Comparison of ENCODE assay signal across 7 mouse cellular contexts in genomic region chr9:120777016-120777415, GRCm38 (mm10).
DNase-seq lines count a peak whose midpoint lies in the region; ATAC-seq lines count a peak whose summit lies in the region.

No protein-coding gene starts in this region.

- H3K27ac ChIP-seq in heart, embryonic 12.5 days (ENCODE audit: poor library complexity, severe bottlenecking), result peak overlapping the region; percentile 73
- H3K27ac ChIP-seq in liver, embryonic 16.5 days (ENCODE audit: low read length), result peak overlapping the region; percentile 49
- H3K27ac ChIP-seq in forebrain, embryonic 14.5 days (ENCODE audit: low read depth, low read length), result no peak overlapping the region

- no peak overlapping the region for H3K4me3 ChIP-seq in heart, embryonic 12.5 days
- no peak overlapping the region for H3K4me3 ChIP-seq in liver, embryonic 16.5 days (ENCODE audit: low read depth, low read length)
- H3K4me3 ChIP-seq in forebrain, embryonic 14.5 days (ENCODE audit: low read depth, low read length), result no peak overlapping the region

- H3K4me1 ChIP-seq in heart, embryonic 12.5 days (replicated peaks), result peaks cover 30% of the 10 kb centered on the region
- peaks cover 10% of the 10 kb centered on the region for H3K4me1 ChIP-seq in liver, embryonic 16.5 days (ENCODE audit: control insufficient read depth, low read depth, low read length)
- H3K4me1 ChIP-seq in forebrain, embryonic 14.5 days (ENCODE audit: control insufficient read depth, insufficient read depth, low read length), result no peaks in the 10 kb centered on the region

- H3K9ac ChIP-seq in heart, embryonic 12.5 days, result no peak overlapping the region
- no peak overlapping the region for H3K9ac ChIP-seq in liver, embryonic 16.5 days (ENCODE audit: low read depth, low read length)
- no peak overlapping the region for H3K9ac ChIP-seq in forebrain, embryonic 14.5 days (ENCODE audit: low read length)

- ATAC-seq in heart, embryonic 12.5 days (ENCODE audit: insufficient number of reproducible peaks, low FRiP score), result no peak
- no peak for ATAC-seq in liver, embryonic 16.5 days (ENCODE audit: low read depth)
- no peak for ATAC-seq in forebrain, embryonic 14.5 days

- WGBS in heart, embryonic 12.5 days, result 32% methylated on average over 3 of the region's 6 CpGs
- WGBS in liver, embryonic 16.5 days (ENCODE audit: insufficient replicate concordance), result 17% methylated on average over 6 of the region's 6 CpGs
- 54% methylated on average over 6 of the region's 6 CpGs for WGBS in forebrain, embryonic 14.5 days

- no peaks in the 10 kb centered on the region for H3K36me3 ChIP-seq in heart, embryonic 12.5 days
- H3K36me3 ChIP-seq in liver, embryonic 16.5 days (ENCODE audit: control insufficient read depth, insufficient read depth), result no peaks in the 10 kb centered on the region
- H3K36me3 ChIP-seq in forebrain, embryonic 14.5 days (ENCODE audit: control insufficient read depth, insufficient read depth, low read length), result no peaks in the 10 kb centered on the region

- peak; percentile 32 for DNase-seq in thymus, postnatal 4 days
- no peak for DNase-seq in thymus, postnatal 0 days (ENCODE audit: low spot score)
- no peak for DNase-seq in embryo, embryonic 10.5 days (ENCODE audit: low spot score)
- DNase-seq in adrenal gland, postnatal 14 days, result no peak
- DNase-seq in forebrain, embryonic 14.5 days (ENCODE audit: low spot score), result no peak

- no peaks in the 10 kb centered on the region for H3K9me3 ChIP-seq in heart, embryonic 12.5 days (replicated peaks)
- H3K9me3 ChIP-seq in liver, embryonic 16.5 days (replicated peaks; ENCODE audit: control insufficient read depth, low read length), result no peaks in the 10 kb centered on the region
- no peaks in the 10 kb centered on the region for H3K9me3 ChIP-seq in forebrain, embryonic 14.5 days (replicated peaks; ENCODE audit: control insufficient read depth, low read length)

- H3K4me2 ChIP-seq in heart, embryonic 12.5 days, result no peak overlapping the region
- no peak overlapping the region for H3K4me2 ChIP-seq in liver, embryonic 16.5 days (ENCODE audit: low read depth, low read length)
- no peak overlapping the region for H3K4me2 ChIP-seq in forebrain, embryonic 14.5 days (ENCODE audit: low read length)

- H3K27me3 ChIP-seq in heart, embryonic 12.5 days (replicated peaks), result no peaks in the 10 kb centered on the region
- H3K27me3 ChIP-seq in liver, embryonic 16.5 days (ENCODE audit: control insufficient read depth, insufficient read depth, low read depth, low read length), result no peaks in the 10 kb centered on the region
- no peaks in the 10 kb centered on the region for H3K27me3 ChIP-seq in forebrain, embryonic 14.5 days (replicated peaks; ENCODE audit: control insufficient read depth, insufficient read depth, low read length)
